Mouse (Mus musculus) testis, adult 2 months (tissue): Measurements from ENCODE around the gene Baz2b.

Source experiments
- CTCF ChIP-seq: fragments of 200-500 bp; IDR thresholded peaks from 2 replicates; pipeline ENCODE4 v1.5.1; 2012; ENCODE audit warnings: low read depth, mild to moderate bottlenecking, inconsistent platforms, low read length, moderate library complexity; ENCODE audit not compliant: control insufficient read depth, insufficient read depth, insufficient replicate concordance
- POLR2A ChIP-seq: fragments of 200-500 bp; IDR thresholded peaks from 2 replicates; pipeline ENCODE4 v1.6.1; 2012; ENCODE audit warnings: low read depth, mild to moderate bottlenecking, inconsistent platforms, low read length, moderate library complexity; ENCODE audit not compliant: control insufficient read depth

DNA sequence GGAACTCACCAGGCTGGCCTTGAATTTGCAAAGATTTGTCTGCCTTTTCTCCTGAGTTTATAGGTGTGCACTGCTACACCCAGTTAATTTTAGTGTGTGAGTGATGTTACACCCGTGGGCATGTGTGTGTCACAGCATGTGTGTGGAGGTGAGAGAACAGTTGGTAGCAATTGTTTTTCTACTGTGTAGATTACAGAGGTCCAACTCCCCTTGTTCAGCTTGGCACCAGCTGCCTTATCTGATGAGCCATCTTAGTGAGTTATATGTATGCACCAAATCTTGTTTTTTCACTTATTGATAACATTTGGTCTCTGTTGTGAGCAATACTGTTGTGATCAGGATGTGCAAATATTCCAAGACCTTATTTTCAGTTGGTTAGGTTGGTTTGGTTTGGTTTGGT, 13.8 kb upstream of the Baz2b start:
- no peak for TF ChIP-seq POLR2A
- TF ChIP-seq CTCF: no peak
